Mouse (Mus musculus) stomach, embryonic 15.5 days (tissue): Measurements from ENCODE around the gene Snrpf. TPM values are rescaled to one million over a fixed set of nuclear protein-coding genes. Genes with fewer than 3 reads are reported as not detected.

Experiments used
- ATAC-seq: fragments of 200-750 bp; cut with Nextera tagmentation; 2 replicates; pipeline ENCODE4 v1.8.0; 2017; ENCODE audit warnings: low read depth, moderate number of reproducible peaks, moderate TSS enrichment; ENCODE audit not compliant: insufficient read depth, low FRiP score
- H3K27ac ChIP-seq: fragments of 300-500 bp; sonication (generic); 2 replicates; pipeline ENCODE4 v1.5.1; 2015; ENCODE audit warnings: mild to moderate bottlenecking, inconsistent platforms
- H3K27me3 ChIP-seq: fragments of 300-500 bp; sonication (generic); replicated peaks from 2 replicates; pipeline ENCODE4 v1.6.1; 2015; ENCODE audit warnings: inconsistent platforms
- H3K36me3 ChIP-seq: fragments of 300-500 bp; sonication (generic); 2 replicates; pipeline ENCODE4 v1.6.1; 2015; ENCODE audit warnings: inconsistent platforms
- H3K4me1 ChIP-seq: fragments of 300-500 bp; sonication (generic); 2 replicates; pipeline ENCODE4 v1.6.1; 2015; ENCODE audit warnings: inconsistent platforms
- H3K4me2 ChIP-seq: fragments of 300-500 bp; sonication (generic); 2 replicates; pipeline ENCODE4 v1.6.1; 2015; ENCODE audit warnings: mild to moderate bottlenecking, inconsistent platforms
- H3K4me3 ChIP-seq: fragments of 300-500 bp; sonication (generic); replicated peaks from 2 replicates; pipeline ENCODE4 v1.5.1; 2015; ENCODE audit warnings: inconsistent platforms
- H3K9ac ChIP-seq: fragments of 300-500 bp; sonication (generic); 2 replicates; pipeline ENCODE4 v1.6.1; 2015; ENCODE audit warnings: inconsistent platforms
- H3K9me3 ChIP-seq: fragments of 300-500 bp; sonication (generic); 2 replicates; pipeline ENCODE4 v1.6.1; 2016; ENCODE audit warnings: inconsistent platforms
- WGBS: fragments of 180-500 bp; shearing (Covaris S2); methylation state at CpG from one replicate; pipeline ENCODE4 v1.1.7; 2015; 5-methylcytosine and 5-hydroxymethylcytosine counted together
- polyA plus RNA-seq: library from polyadenylated mRNA; unstranded; fragments of >200 nt; fragmentation: Nextera tagmentation; extraction: Ambion mirVana; gene quantifications from 2 replicates; pipeline ENCODE4 v1.2.1, GENCODE M21; 2015

Gene Snrpf
- polyA plus RNA-seq, 1 experiment from 2014 or later, result 128 TPM

- no peak overlapping the region for H3K4me3 ChIP-seq
- no peaks in the 10 kb centered on the region for H3K4me1 ChIP-seq
- 92% methylated on average over 7 of the region's 7 CpGs for WGBS
- ATAC-seq, result no peak
- no peaks in the 10 kb centered on the region for H3K36me3 ChIP-seq
- H3K27me3 ChIP-seq, result no peaks in the 10 kb centered on the region
- H3K9me3 ChIP-seq, result no peaks in the 10 kb centered on the region
- H3K4me2 ChIP-seq, result no peak overlapping the region
- no peak overlapping the region for H3K9ac ChIP-seq
- H3K27ac ChIP-seq, result no peak overlapping the region
Measured at GRCm38 (mm10) chr10:93609236-93609635, 19.7 kb upstream of the Snrpf start.

- H3K4me1 ChIP-seq, result no peaks in the 10 kb centered on the region
- no peaks in the 10 kb centered on the region for H3K36me3 ChIP-seq
- H3K9ac ChIP-seq, result no peak overlapping the region
- H3K4me2 ChIP-seq, result no peak overlapping the region
- WGBS, result 43% methylated on average over 9 of the region's 9 CpGs
- no peak overlapping the region for H3K27ac ChIP-seq
- no peak for ATAC-seq
- no peak overlapping the region for H3K4me3 ChIP-seq
- H3K27me3 ChIP-seq, result no peaks in the 10 kb centered on the region
- H3K9me3 ChIP-seq, result no peaks in the 10 kb centered on the region
Measured at GRCm38 (mm10) chr10:93608051-93608450, 18.5 kb upstream of the Snrpf start.

DNA sequence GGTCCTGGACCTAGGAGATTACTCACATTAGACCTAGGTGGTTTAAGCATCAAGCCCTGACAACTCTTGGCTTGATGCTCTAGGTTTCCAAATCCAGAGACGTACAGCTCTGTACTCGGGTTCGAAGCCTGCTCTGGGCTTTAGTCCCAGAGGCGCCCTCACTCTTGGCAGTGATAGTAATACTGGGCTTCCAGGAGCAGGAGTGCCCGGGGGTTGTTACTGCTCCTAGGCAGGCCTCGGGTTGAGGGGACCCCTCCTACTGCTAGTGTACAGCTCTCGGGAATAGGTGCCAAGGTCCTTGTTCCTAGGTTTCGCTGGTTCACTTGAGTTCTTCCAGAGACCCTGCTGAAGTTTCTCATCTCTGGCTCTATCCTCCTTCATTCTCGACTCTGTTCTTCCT lies 16.8 kb upstream of the Snrpf start:
- H3K27me3 ChIP-seq, result no peaks in the 10 kb centered on the region
- H3K9me3 ChIP-seq, result no peaks in the 10 kb centered on the region
- no peaks in the 10 kb centered on the region for H3K36me3 ChIP-seq
- no peak overlapping the region for H3K4me2 ChIP-seq
- no peak overlapping the region for H3K4me3 ChIP-seq
- H3K27ac ChIP-seq, result no peak overlapping the region
- H3K4me1 ChIP-seq, result no peaks in the 10 kb centered on the region
- H3K9ac ChIP-seq, result no peak overlapping the region
- ATAC-seq, result no peak
- 87% methylated on average over 9 of the region's 9 CpGs for WGBS

DNA sequence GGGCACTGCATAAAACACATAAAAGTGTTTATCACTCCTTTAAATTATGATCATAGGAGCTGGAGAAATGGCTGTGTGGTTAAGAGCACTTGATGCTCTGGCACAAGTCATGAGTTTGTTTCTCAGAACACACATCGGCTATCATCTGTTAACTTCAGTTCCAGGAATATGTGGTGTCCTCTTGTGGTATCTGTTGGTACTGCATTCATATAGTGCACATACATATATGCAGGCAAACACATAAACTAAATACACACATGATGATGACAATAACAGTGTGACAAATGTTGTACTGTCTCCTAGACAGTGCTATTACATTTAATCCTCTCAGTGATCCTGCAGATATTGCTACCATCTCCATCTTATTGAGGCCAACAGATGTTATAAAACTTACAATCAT lies 13.8 kb upstream of the Snrpf start:
- H3K4me1 ChIP-seq, result no peaks in the 10 kb centered on the region
- H3K4me3 ChIP-seq, result no peak overlapping the region
- H3K27ac ChIP-seq, result no peak overlapping the region
- H3K9ac ChIP-seq, result no peak overlapping the region
- no peak for ATAC-seq
- WGBS, result 96% methylated on average over 1 of the region's 1 CpGs
- no peaks in the 10 kb centered on the region for H3K9me3 ChIP-seq
- no peak overlapping the region for H3K4me2 ChIP-seq
- H3K27me3 ChIP-seq, result no peaks in the 10 kb centered on the region
- H3K36me3 ChIP-seq, result no peaks in the 10 kb centered on the region

- Histone ChIP-seq H3K9ac (no peak overlapping the region), H3K9me3 (no peaks in the 10 kb centered on the region), H3K27me3 (no peaks in the 10 kb centered on the region), H3K27ac (no peak overlapping the region), H3K4me1 (no peaks in the 10 kb centered on the region), H3K4me2 (no peak overlapping the region), H3K4me3 (no peak overlapping the region), H3K36me3 (no peaks in the 10 kb centered on the region)
- WGBS, result 80% methylated on average over 5 of the region's 5 CpGs
- no peak for ATAC-seq
Measured at GRCm38 (mm10) chr10:93602309-93602708, 12.8 kb upstream of the Snrpf start.

- Histone ChIP-seq H3K4me1 (no peaks in the 10 kb centered on the region), H3K9me3 (no peaks in the 10 kb centered on the region), H3K27ac (no peak overlapping the region), H3K9ac (no peak overlapping the region), H3K4me2 (no peak overlapping the region), H3K27me3 (no peaks in the 10 kb centered on the region), H3K4me3 (no peak overlapping the region), H3K36me3 (no peaks in the 10 kb centered on the region)
- 77% methylated on average over 3 of the region's 3 CpGs for WGBS
- ATAC-seq, result no peak
Measured at GRCm38 (mm10) chr10:93596641-93597040, 7.1 kb upstream of the Snrpf start.

DNA sequence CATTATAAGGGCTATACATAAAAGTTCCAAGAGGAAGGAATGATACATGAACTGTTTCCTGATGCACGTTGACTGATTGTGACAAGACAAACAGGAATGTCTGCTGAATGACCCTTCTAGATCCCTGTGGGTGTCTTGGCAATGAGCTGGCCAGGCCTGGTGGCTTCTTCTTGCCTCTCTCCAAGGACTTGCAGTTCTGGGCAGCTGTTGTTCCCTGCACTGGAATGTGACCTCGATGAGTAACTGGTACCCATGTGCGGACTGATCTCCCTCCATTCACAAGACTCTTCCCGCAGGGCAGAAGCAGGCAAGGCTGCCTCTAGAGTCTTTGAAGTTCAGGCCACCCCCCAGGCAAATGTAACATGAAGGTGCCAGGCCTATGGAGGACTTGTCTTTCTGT lies 6.3 kb upstream of the Snrpf start:
- ATAC-seq, result no peak
- Histone ChIP-seq H3K4me1 (no peaks in the 10 kb centered on the region), H3K4me3 (no peak overlapping the region), H3K9me3 (no peaks in the 10 kb centered on the region), H3K36me3 (no peaks in the 10 kb centered on the region), H3K27ac (no peak overlapping the region), H3K9ac (no peak overlapping the region), H3K27me3 (no peaks in the 10 kb centered on the region), H3K4me2 (no peak overlapping the region)
- WGBS, result 59% methylated on average over 4 of the region's 4 CpGs

- peak overlapping the region; percentile 76 for H3K4me2 ChIP-seq
- H3K36me3 ChIP-seq, result no peaks in the 10 kb centered on the region
- H3K9ac ChIP-seq, result no peak overlapping the region
- H3K9me3 ChIP-seq, result no peaks in the 10 kb centered on the region
- WGBS, result 1% methylated on average over 22 of the region's 22 CpGs
- no peak overlapping the region for H3K27ac ChIP-seq
- H3K27me3 ChIP-seq, result no peaks in the 10 kb centered on the region
- peak; percentile 65 for ATAC-seq
- H3K4me3 ChIP-seq, result peak overlapping the region; percentile 46
- H3K4me1 ChIP-seq, result no peaks in the 10 kb centered on the region
Measured at GRCm38 (mm10) chr10:93594022-93594482, 4.5 kb upstream of the Snrpf start.

- 51% methylated on average over 12 of the region's 12 CpGs for WGBS
- H3K4me1 ChIP-seq, result peaks cover 6% of the 10 kb centered on the region
- no peak overlapping the region for H3K4me2 ChIP-seq
- no peak for ATAC-seq
- H3K4me3 ChIP-seq, result no peak overlapping the region
- H3K9ac ChIP-seq, result no peak overlapping the region
- 0 out of 2 replicates have a peak, but pooled peaks cover under 1% of the 10 kb centered on the region for H3K36me3 ChIP-seq
- no peak overlapping the region for H3K27ac ChIP-seq
- H3K9me3 ChIP-seq, result no peaks in the 10 kb centered on the region
- no peaks in the 10 kb centered on the region for H3K27me3 ChIP-seq
Measured at GRCm38 (mm10) chr10:93592456-93592855, 3.0 kb upstream of the Snrpf start.

GRCm38 (mm10) chr10:93588796-93589195 lies 710 bp downstream of the Snrpf start:
- Histone ChIP-seq H3K4me2 (peak overlapping the region; percentile 84), H3K36me3 (peaks cover 10% of the 10 kb centered on the region), H3K27ac (no peak overlapping the region; the same call in 1 of the 2 replicates), H3K9me3 (no peaks in the 10 kb centered on the region), H3K9ac (peak overlapping the region; percentile 60), H3K4me1 (peaks cover 6% of the 10 kb centered on the region), H3K27me3 (no peaks in the 10 kb centered on the region), H3K4me3 (peak overlapping the region; percentile 67)
- WGBS, result 1% methylated on average over 11 of the region's 11 CpGs
- ATAC-seq, result no peak

DNA sequence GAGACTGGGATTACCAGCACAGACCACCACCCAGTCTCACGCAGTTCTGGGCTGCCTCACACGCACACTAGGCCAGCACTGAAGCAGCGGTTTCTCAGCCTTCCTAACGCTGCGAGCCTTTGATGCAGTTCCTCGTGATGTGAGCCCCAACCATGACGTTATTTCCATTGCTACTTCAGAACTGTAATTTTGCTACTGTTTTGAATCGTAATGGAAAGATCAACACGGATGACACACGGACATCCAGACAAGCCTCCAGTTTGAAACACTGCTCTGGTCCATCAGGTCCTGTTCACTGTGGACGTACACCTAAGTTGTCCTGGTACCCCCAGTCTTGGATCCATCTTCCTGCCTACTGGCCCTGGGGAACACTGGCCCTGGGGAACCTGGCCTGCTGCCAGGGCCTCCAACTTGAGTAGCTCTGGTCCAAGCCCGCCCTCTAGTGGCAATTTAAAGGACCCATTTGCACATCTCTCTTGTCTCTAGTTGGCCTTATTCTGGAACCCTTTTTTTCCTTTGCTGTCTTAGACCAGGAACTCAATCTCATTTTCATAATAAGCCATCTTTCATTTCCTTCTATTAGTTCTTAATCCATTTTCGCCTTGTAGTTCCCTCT lies 12.1 kb downstream of the Snrpf start:
- Histone ChIP-seq H3K27me3 (no peaks in the 10 kb centered on the region), H3K4me3 (no peak overlapping the region), H3K9ac (no peak overlapping the region), H3K4me2 (no peak overlapping the region), H3K4me1 (no peaks in the 10 kb centered on the region), H3K27ac (no peak overlapping the region), H3K9me3 (no peaks in the 10 kb centered on the region), H3K36me3 (peaks cover 6% of the 10 kb centered on the region; the same call in 1 of the 2 replicates)
- WGBS, result 67% methylated on average over 13 of the region's 13 CpGs
- ATAC-seq, result no peak

- 85% methylated on average over 8 of the region's 8 CpGs for whole genome bisulfite sequencing
Measured at GRCm38 (mm10) chr10:93575960-93576359, 13.5 kb downstream of the Snrpf start.

DNA sequence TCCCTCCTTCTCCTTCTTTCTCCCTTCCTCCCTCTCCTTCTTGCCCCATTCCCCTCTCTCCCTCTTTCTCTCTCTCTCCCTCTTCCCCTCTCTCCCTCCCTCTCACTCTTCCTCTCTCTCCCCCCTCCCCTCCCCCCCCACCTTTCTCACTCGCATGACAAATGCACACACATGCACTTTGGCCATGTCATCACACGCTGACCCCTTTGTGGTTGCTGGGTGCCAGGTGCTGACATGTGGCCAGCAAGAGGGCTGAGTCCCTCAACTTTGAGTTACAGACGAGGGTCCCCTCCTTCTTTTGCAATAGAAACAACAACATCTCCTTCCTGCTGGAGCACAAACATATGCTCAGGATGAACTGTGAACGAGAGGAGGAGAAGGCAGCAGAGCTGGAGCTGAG lies 14.5 kb downstream of the Snrpf start:
- no peaks in the 10 kb centered on the region for H3K4me1 ChIP-seq
- no peaks in the 10 kb centered on the region for H3K9me3 ChIP-seq
- H3K27ac ChIP-seq, result no peak overlapping the region
- H3K36me3 ChIP-seq, result no peaks in the 10 kb centered on the region
- no peaks in the 10 kb centered on the region for H3K27me3 ChIP-seq
- H3K4me2 ChIP-seq, result no peak overlapping the region
- no peak overlapping the region for H3K9ac ChIP-seq
- no peak for ATAC-seq
- 50% methylated on average over 4 of the region's 4 CpGs for WGBS
- H3K4me3 ChIP-seq, result no peak overlapping the region

More at GRCm38 (mm10) chr10:93575960-93576359, 13.5 kb downstream of the Snrpf start:
- no peak overlapping the region for H3K4me2 ChIP-seq
- ATAC-seq, result no peak
- no peak overlapping the region for H3K27ac ChIP-seq
- H3K4me3 ChIP-seq, result no peak overlapping the region
- no peaks in the 10 kb centered on the region for H3K27me3 ChIP-seq
- no peaks in the 10 kb centered on the region for H3K9me3 ChIP-seq
- H3K4me1 ChIP-seq, result no peaks in the 10 kb centered on the region
- H3K9ac ChIP-seq, result no peak overlapping the region
- no peaks in the 10 kb centered on the region for H3K36me3 ChIP-seq
